Mouse (Mus musculus) bone marrow macrophage, adult 2 months (primary cell): ENCODE measurements at regions not wholly inside any gene's neighbourhood (a gene's known extent, or its start where the extent isn't known, plus 50 kb on each side); places are given as distances from the start of the nearest gene placed in this dataset.
"Not testable (repeated sequence)": the region's sequence is repeated elsewhere in the genome, so short reads cannot be mapped to it uniquely, and the experiment has no call there.

Experiments
- H3K27ac ChIP-seq: 2 replicates; pipeline ENCODE4 v1.5.1; 2012; ENCODE audit warnings: low read depth, low read length; ENCODE audit not compliant: insufficient read depth
- H3K4me1 ChIP-seq: 2 replicates; pipeline ENCODE4 v1.6.1; 2012; ENCODE audit warnings: low read length; ENCODE audit not compliant: control insufficient read depth, insufficient read depth
- H3K4me3 ChIP-seq: 2 replicates; pipeline ENCODE4 v1.5.1; 2012; ENCODE audit warnings: mild to moderate bottlenecking, low read length, moderate library complexity; ENCODE audit not compliant: insufficient read depth
- CTCF ChIP-seq: IDR thresholded peaks from 2 replicates; pipeline ENCODE4 v1.5.1; 2012; ENCODE audit warnings: low read depth, mild to moderate bottlenecking, low read length, moderate library complexity
- POLR2A ChIP-seq: IDR thresholded peaks from 2 replicates; pipeline ENCODE4 v1.6.1; 2012; ENCODE audit warnings: mild to moderate bottlenecking, low read depth, low read length, borderline replicate concordance

DNA sequence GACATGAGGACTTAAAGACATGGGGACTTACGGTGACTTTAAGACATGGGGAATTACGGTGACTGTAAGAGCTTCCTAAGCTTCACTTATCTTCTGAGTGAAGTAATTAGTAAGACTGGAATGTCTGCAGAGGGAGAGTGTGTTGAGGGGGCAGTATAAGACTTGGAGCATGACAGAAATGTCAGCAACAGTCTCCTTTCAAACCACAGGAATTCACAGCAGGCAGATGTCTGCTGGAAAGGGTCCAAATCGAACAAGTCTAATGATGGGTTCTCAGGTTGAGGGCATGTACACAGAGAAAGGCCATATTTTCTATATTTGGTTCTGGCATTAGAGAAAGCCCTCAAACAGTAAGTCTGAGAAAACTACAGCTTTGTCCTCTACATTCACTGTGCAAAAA lies 705.2 kb downstream of the Rapgef2 start:
- TF ChIP-seq POLR2A (no peak), CTCF (no peak)
- no peak overlapping the region for H3K4me3 ChIP-seq
- no peaks in the 10 kb centered on the region for H3K4me1 ChIP-seq
- H3K27ac ChIP-seq, result no peak overlapping the region

DNA sequence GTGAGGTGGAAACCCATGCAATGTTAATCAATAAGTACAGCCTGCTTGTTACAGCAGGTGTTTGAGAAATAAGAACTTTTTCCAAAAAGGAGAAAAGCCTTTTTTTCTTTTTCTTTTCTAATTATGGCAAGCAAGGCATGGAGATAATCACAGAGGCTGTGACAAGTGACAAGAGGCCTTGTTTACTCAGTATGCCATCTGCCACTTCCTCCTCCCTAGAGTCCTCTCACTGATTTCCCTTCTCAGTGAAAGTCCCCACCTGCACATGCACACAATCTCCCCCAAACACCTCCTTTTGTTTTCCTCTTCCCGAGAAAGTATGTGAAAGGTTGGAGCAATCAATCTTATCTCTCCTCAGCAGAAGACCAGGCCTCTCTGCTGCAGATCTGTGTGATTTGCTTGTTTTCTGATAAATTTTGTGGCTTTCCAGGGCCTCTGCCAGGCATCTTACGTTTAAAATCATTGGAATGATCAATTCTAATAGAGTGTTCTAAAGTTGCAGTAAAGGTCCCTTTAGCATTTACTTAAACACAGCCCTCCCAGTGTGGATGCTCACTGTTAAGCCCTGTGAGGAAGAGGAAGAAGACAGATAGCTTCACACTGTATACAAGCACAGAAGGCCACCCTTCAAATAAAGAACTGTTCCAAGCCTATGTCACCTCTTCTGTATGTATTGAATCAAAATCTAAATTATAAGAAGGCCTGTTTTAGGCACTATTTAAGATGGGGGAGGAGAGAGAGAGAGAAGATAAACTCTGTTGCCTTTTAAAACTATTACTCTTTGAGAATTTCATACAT lies 710.5 kb downstream of the Rapgef2 start:
- H3K4me1 ChIP-seq, result no peaks in the 10 kb centered on the region
- TF ChIP-seq CTCF (no peak), POLR2A (no peak)
- H3K27ac ChIP-seq, result no peak overlapping the region
- H3K4me3 ChIP-seq, result no peak overlapping the region

DNA sequence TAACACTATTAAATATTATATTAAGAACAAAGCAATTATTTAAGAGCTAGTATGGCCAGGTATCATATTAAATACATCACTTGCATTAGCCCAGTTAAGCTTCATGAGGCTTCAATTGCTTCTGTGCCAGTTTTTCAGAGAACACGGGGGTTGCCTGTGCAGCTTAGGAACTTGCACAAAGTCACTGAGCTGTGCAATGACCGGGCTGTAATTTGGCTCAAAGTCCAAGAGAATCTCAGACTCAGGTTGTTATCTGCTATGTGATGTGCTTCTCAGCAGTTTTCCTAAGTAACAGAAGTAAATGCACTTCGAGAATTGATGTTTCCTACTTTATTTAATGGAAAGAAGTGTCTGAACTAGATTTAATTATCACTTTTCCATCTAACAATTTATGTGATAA lies 711.5 kb downstream of the Rapgef2 start:
- no peak for TF ChIP-seq POLR2A
- TF ChIP-seq CTCF, result no peak
- Histone ChIP-seq H3K4me1 (no peaks in the 10 kb centered on the region), H3K4me3 (no peak overlapping the region)

DNA sequence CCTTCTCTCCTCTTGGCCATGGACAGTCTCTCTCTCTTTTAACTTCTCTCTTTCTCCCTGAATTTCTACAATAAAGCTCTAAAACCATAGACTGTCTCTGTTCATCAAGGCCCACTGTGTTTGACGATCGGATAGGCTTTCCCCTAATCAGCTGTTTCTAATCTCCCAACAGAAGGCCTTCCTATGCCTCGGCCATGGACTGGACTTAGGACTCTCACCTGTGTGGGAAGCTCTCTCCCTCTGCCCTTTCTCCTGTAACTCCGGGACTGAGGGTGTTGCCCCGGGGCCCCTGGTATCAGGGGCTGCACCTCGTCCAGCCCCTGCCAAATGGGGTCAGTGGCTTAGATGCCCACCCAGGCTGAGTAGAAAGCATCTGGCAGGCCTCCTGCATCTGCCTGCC lies 713.0 kb downstream of the Rapgef2 start:
- TF ChIP-seq POLR2A (no peak), CTCF (no peak)
- Histone ChIP-seq H3K27ac (no peak overlapping the region), H3K4me3 (no peak overlapping the region), H3K4me1 (no peaks in the 10 kb centered on the region)

More for the DNA sequence above, 711.5 kb downstream of the Rapgef2 start:
- H3K27ac ChIP-seq, result no peak overlapping the region

DNA sequence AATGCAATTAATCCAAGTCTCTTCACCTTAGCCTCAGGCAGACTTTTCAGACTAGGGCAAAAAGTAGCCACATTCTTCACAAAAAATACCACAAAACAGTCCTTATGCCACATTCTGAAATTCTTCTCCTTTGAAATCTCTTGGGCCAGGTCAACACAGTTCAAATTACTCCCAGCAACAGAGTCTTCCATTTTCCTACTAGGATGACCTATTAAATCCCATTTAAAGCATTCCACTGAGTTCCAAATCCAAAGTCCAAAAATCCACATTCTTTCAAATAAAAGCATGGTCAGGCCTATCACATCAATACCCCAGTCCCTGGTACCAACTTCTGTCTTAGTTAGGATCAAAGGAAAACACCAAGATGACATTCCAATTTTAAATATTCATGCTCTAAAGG lies 721.4 kb downstream of the Rapgef2 start:
- not testable (repeated sequence) for H3K4me1 ChIP-seq, H3K27ac ChIP-seq, H3K4me3 ChIP-seq
